Mouse (Mus musculus): ENCODE measurements around the gene Yipf4. TPM values are rescaled to one million over a fixed set of nuclear protein-coding genes. Genes with fewer than 3 reads are reported as not detected.
"Not testable (repeated sequence)": the region's sequence is repeated elsewhere in the genome, so short reads cannot be mapped to it uniquely, and the experiment has no call there.

Yipf4 gene
- polyA plus RNA-seq (2015; fragmentation: Nextera tagmentation; extraction: Ambion mirVana): 62.6 and 74.2 TPM in 2 replicates

- Histone ChIP-seq H3K9me3 (no peaks in the 10 kb centered on the region), H3K4me3 (replicated peaks) (peak within 1 kb of the TSS; percentile 89), H3K27me3 (replicated peaks) (no peaks in the 10 kb centered on the region), H3K4me2 (replicated peaks) (peak within 1 kb of the TSS; percentile 52), H3K9ac (peak within 1 kb of the TSS; percentile 82), H3K27ac (peak within 1 kb of the TSS; percentile 91), H3K36me3 (peaks cover 4% of the 10 kb centered on the region; the same call in 1 of the 2 replicates), H3K4me1 (replicated peaks) (no peaks in the 10 kb centered on the region)
- peak; percentile 100 for ATAC-seq
- WGBS: 4% methylated on average over 58 of the region's 58 CpGs
Measured at GRCm38 (mm10) chr17:74489024-74489900, at the start of gene Yipf4. Gene Yipf4 (plus strand): TSS chr17:74489493.

- H3K4me2 ChIP-seq (replicated peaks): no peak overlapping the region
- H3K4me3 ChIP-seq (replicated peaks): no peak overlapping the region
Measured at GRCm38 (mm10) chr17:74440486-74440885, 48.8 kb upstream of the Yipf4 start.

GRCm38 (mm10) chr17:74449776-74450175, 39.5 kb upstream of the Yipf4 start:
- H3K4me1 ChIP-seq (replicated peaks): no peaks in the 10 kb centered on the region
- no peaks in the 10 kb centered on the region for H3K36me3 ChIP-seq
- H3K4me3 ChIP-seq (replicated peaks): no peak overlapping the region
- WGBS: 92% methylated on average over 10 of the region's 10 CpGs
- no peak for ATAC-seq
- H3K9ac ChIP-seq: no peak overlapping the region
- no peak overlapping the region for H3K4me2 ChIP-seq (replicated peaks)
- no peaks in the 10 kb centered on the region for H3K27me3 ChIP-seq (replicated peaks)
- no peaks in the 10 kb centered on the region for H3K9me3 ChIP-seq
- H3K27ac ChIP-seq: no peak overlapping the region

More at GRCm38 (mm10) chr17:74440486-74440885, 48.8 kb upstream of the Yipf4 start:
- Histone ChIP-seq H3K9me3 (no peaks in the 10 kb centered on the region), H3K4me1 (replicated peaks) (no peaks in the 10 kb centered on the region), H3K27ac (no peak overlapping the region), H3K27me3 (replicated peaks) (no peaks in the 10 kb centered on the region), H3K9ac (no peak overlapping the region), H3K36me3 (no peaks in the 10 kb centered on the region)
- WGBS: 79% methylated on average over 5 of the region's 5 CpGs
- ATAC-seq: no peak

GRCm38 (mm10) chr17:74453928-74454327, 35.4 kb upstream of the Yipf4 start:
- Histone ChIP-seq H3K4me2 (replicated peaks) (no peak overlapping the region), H3K36me3 (no peaks in the 10 kb centered on the region), H3K27me3 (replicated peaks) (no peaks in the 10 kb centered on the region), H3K4me3 (replicated peaks) (no peak overlapping the region), H3K9ac (no peak overlapping the region), H3K27ac (no peak overlapping the region), H3K4me1 (replicated peaks) (no peaks in the 10 kb centered on the region), H3K9me3 (no peaks in the 10 kb centered on the region)
- 66% methylated on average over 3 of the region's 3 CpGs for WGBS
- no peak for ATAC-seq

GRCm38 (mm10) chr17:74454660-74455059, 34.6 kb upstream of the Yipf4 start:
- no peak overlapping the region for H3K4me2 ChIP-seq (replicated peaks)
- WGBS: 91% methylated on average over 1 of the region's 1 CpGs
- H3K9me3 ChIP-seq: no peaks in the 10 kb centered on the region
- H3K36me3 ChIP-seq: no peaks in the 10 kb centered on the region
- no peak for ATAC-seq
- H3K4me3 ChIP-seq (replicated peaks): no peak overlapping the region
- H3K27me3 ChIP-seq (replicated peaks): no peaks in the 10 kb centered on the region
- no peaks in the 10 kb centered on the region for H3K4me1 ChIP-seq (replicated peaks)
- H3K27ac ChIP-seq: no peak overlapping the region
- H3K9ac ChIP-seq: no peak overlapping the region

GRCm38 (mm10) chr17:74455426-74455825, 33.9 kb upstream of the Yipf4 start:
- H3K4me2 ChIP-seq (replicated peaks): no peak overlapping the region
- no peaks in the 10 kb centered on the region for H3K9me3 ChIP-seq
- H3K4me1 ChIP-seq (replicated peaks): no peaks in the 10 kb centered on the region
- H3K36me3 ChIP-seq: no peaks in the 10 kb centered on the region
- WGBS: 87% methylated on average over 4 of the region's 4 CpGs
- H3K4me3 ChIP-seq (replicated peaks): no peak overlapping the region
- no peaks in the 10 kb centered on the region for H3K27me3 ChIP-seq (replicated peaks)
- no peak overlapping the region for H3K9ac ChIP-seq
- ATAC-seq: no peak
- no peak overlapping the region for H3K27ac ChIP-seq

- Histone ChIP-seq H3K36me3 (no peaks in the 10 kb centered on the region), H3K9ac (no peak overlapping the region), H3K4me3 (replicated peaks) (no peak overlapping the region), H3K4me1 (replicated peaks) (no peaks in the 10 kb centered on the region), H3K4me2 (replicated peaks) (peak overlapping the region; percentile 46; the same call in 1 of the 2 replicates), H3K27me3 (replicated peaks) (no peaks in the 10 kb centered on the region), H3K27ac (no peak overlapping the region), H3K9me3 (no peaks in the 10 kb centered on the region)
- 85% methylated on average over 5 of the region's 5 CpGs for WGBS
- ATAC-seq: no peak
Measured at GRCm38 (mm10) chr17:74456825-74457224, 32.5 kb upstream of the Yipf4 start.

GRCm38 (mm10) chr17:74457972-74458677, 31.2 kb upstream of the Yipf4 start:
- H3K4me3 ChIP-seq (replicated peaks): peak overlapping the region; percentile 32
- no peaks in the 10 kb centered on the region for H3K36me3 ChIP-seq
- peak overlapping the region; percentile 24; the same call in 1 of the 2 replicates for H3K9ac ChIP-seq
- no peaks in the 10 kb centered on the region for H3K4me1 ChIP-seq (replicated peaks)
- peak overlapping the region; percentile 46 for H3K4me2 ChIP-seq (replicated peaks)
- H3K9me3 ChIP-seq: no peaks in the 10 kb centered on the region
- WGBS: 48% methylated on average over 10 of the region's 10 CpGs
- peak; percentile 77 for ATAC-seq
- no peaks in the 10 kb centered on the region for H3K27me3 ChIP-seq (replicated peaks)
- peak overlapping the region; percentile 85 for H3K27ac ChIP-seq

GRCm38 (mm10) chr17:74458711-74459408, 30.4 kb upstream of the Yipf4 start, which contains the start of gene Nlrc4:
Gene Nlrc4 (minus strand): TSS chr17:74459142.
- Histone ChIP-seq H3K27me3 (replicated peaks) (no peaks in the 10 kb centered on the region), H3K4me1 (replicated peaks) (no peaks in the 10 kb centered on the region), H3K36me3 (no peaks in the 10 kb centered on the region), H3K27ac (peak within 1 kb of the TSS; percentile 85), H3K4me2 (replicated peaks) (peak within 1 kb of the TSS; percentile 46), H3K9me3 (no peaks in the 10 kb centered on the region), H3K4me3 (replicated peaks) (peak within 1 kb of the TSS; percentile 32), H3K9ac (peak within 1 kb of the TSS; percentile 24; the same call in 1 of the 2 replicates)
- WGBS: 50% methylated on average over 8 of the region's 8 CpGs
- peak; percentile 83 for ATAC-seq

GRCm38 (mm10) chr17:74463510-74463909, 25.8 kb upstream of the Yipf4 start:
- ATAC-seq: peak; percentile 85
- H3K27me3 ChIP-seq (replicated peaks): no peaks in the 10 kb centered on the region
- H3K9ac ChIP-seq: no peak overlapping the region

GRCm38 (mm10) chr17:74467981-74468380, 21.3 kb upstream of the Yipf4 start:
- not testable (repeated sequence) for H3K4me1 ChIP-seq (replicated peaks); H3K27me3 ChIP-seq (replicated peaks); H3K9me3 ChIP-seq; H3K4me2 ChIP-seq (replicated peaks); ATAC-seq; H3K4me3 ChIP-seq (replicated peaks); H3K9ac ChIP-seq; H3K36me3 ChIP-seq; H3K27ac ChIP-seq
- 85% methylated on average over 2 of the region's 2 CpGs for WGBS

More at GRCm38 (mm10) chr17:74463510-74463909, 25.8 kb upstream of the Yipf4 start:
- H3K4me3 ChIP-seq (replicated peaks): no peak overlapping the region
- no peaks in the 10 kb centered on the region for H3K36me3 ChIP-seq
- H3K27ac ChIP-seq: no peak overlapping the region
- no peaks in the 10 kb centered on the region for H3K9me3 ChIP-seq
- H3K4me1 ChIP-seq (replicated peaks): no peaks in the 10 kb centered on the region
- H3K4me2 ChIP-seq (replicated peaks): no peak overlapping the region

- not testable (repeated sequence) for H3K27ac ChIP-seq; H3K36me3 ChIP-seq; H3K27me3 ChIP-seq (replicated peaks); H3K4me2 ChIP-seq (replicated peaks); H3K4me3 ChIP-seq (replicated peaks); ATAC-seq; H3K9me3 ChIP-seq; H3K9ac ChIP-seq; H3K4me1 ChIP-seq (replicated peaks)
- 80% methylated on average over 6 of the region's 6 CpGs for WGBS
Measured at GRCm38 (mm10) chr17:74470133-74470532, 19.2 kb upstream of the Yipf4 start.
